Mouse (Mus musculus): ENCODE results near the gene Txk. TPM values are rescaled to one million over a fixed set of nuclear protein-coding genes. Genes with fewer than 3 reads are reported as not detected.

Txk gene
- under 1 TPM in 1 of 2 experiments, not detected in 1; 0.11 TPM for total RNA-seq (2021)

DNA sequence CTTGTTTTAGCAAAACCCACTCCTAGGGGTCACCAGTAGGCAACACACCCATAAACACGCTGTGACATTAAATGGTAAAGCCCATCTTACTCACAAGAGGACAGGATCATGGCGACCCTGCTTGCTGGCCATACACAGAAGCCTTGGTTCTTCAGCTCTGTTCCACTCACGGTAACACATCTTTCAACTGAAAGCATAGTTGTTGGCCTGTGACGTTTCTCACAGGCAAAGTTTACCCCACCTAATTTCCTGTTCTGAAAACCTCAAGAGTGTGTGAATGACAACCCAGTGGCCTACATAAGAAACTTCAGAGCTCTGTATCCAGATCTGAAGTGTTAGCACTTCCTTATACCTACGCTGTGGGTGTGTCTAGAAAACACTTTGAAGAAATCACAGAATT lies at the start of gene Txk:
TSS of gene Txk (minus strand) at position 193 of the 400 bp plus-strand sequence.
- no peak for DNase-seq
- intact Hi-C loops (cut with DNase I), result no loop called here

DNA sequence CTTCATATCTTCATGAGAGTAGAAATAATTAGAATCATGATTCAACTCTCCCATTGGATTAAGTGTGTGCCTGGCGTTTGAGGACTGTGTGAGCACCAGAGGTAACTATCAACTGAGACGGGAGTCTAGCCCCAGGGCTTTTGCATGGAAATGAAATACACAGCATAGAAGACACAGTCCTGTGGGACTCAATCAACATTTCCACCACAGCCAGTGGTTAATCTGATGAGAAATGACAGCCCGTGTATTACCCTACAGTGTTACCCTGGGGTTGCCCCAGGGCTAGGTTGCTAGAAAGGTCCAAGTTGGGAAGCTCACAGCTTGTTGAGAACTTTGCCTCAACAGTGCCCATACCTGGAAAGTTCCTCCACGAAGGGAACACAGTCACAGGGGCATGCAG lies 46.0 kb upstream of the Txk start:
- no peak for DNase-seq
- intact Hi-C loops (cut with DNase I), result no loop called here

DNA sequence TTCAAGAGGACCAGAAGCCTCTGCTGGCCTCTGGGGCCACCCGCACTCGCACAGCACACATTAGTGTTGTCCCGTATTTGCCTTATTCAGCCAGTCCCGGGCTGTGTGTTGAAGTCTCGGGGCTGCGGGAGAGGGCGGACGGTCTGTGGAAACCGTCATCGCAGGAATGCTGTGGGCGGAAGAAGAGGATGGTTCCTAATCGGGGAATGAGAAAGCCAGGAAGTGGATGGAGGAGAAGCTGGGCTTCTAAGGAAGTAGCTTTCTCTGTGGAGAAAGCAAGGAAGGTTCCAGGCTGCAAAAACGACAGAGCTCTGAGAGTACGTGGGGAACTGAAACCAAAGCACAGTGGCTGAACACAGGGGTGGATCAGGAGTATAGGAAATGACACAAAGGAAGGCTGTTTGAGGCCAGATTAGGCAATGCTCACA lies 43.6 kb upstream of the Txk start:
- intact Hi-C loops (cut with DNase I), result no loop called here
- peak; percentile 47 to 57 for DNase-seq

DNA sequence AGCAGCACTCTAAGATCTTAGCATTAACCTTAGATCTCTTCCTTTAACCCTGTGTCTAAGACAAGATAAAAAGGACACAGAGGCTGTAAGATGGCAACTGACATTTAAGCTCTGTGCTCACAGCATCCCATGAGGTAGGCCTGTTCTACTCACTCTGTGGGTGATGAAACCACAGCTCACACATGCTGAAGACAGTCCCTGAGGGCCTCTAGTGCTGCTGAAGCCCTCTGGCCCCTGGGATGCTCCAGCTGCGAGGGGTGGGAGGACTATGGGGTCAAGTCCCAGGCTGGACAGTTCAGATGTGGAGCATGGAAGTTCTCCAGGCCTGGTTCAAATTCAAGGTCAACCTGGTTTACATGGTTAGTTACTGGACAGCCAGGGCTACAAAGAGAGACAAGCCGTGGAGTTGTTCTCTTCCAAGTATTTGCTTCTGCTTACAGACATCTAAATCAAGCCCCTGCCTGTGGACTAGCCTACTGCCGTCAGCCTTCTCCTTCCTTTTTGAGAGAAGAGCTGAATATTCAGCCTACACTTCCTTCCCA lies 40.8 kb upstream of the Txk start:
- DNase-seq, result no peak
- intact Hi-C loops (cut with DNase I), result no loop called here

DNA sequence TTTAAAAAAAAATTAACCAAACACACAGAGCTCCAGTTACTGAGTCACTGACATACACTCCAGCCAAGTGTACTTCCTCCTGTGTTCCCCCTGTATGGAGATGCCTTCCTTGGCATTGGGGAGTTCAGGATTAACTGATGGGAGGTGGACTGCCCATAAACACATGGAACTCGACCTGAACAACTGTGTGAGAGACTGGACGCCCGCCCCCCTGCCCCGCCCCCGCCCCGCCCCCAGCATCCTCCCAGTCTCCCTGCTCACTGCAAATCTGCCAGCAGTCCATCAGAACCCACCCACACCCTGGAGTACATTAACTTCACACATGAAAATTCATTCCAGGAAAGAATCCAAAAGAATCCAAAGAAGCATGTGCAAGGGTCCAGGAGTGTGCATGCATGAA lies 39.2 kb upstream of the Txk start:
- DNase-seq, result no peak
- intact Hi-C loops (cut with DNase I), result no loop called here

DNA sequence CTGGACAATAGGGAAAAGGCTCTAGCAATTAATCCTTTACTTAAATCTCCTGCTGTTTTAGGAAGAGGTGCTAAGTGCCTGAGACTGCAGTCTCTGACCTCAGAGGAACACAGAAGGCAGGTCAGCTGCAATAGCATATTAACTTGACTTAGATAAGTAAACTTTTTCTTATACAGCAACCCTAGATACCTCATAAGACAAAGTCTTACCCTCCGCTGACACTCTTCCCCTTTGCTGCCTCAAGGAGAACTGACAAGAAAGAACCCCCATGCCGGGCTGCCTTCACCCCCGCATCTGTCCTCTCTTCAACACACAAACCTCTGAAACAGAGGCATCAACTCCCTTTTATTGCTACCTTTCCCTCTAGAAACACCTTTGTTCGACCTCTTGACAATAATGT lies 38.8 kb upstream of the Txk start:
- no peak for DNase-seq
- intact Hi-C loops (cut with DNase I), result no loop called here

DNA sequence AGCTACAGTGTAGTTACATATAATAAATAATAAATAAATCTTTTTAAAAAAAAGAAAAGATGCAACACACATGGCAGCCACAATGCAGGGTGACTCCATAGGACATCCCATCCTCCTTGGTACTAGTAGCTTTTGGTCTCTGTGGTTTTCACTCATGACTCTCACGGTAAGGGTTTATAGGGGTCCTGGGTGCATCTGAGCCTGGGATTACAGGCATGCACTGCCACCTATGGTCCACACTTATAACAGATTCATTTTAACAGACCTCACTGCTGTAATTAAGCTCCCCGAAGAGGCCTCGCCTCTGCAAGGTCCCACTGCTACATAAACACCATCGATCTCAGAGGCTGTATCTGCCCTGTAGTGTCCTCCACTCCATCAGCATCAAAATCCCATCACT lies 32.9 kb upstream of the Txk start:
- intact Hi-C loops (cut with DNase I), result no loop called here
- DNase-seq, result no peak

DNA sequence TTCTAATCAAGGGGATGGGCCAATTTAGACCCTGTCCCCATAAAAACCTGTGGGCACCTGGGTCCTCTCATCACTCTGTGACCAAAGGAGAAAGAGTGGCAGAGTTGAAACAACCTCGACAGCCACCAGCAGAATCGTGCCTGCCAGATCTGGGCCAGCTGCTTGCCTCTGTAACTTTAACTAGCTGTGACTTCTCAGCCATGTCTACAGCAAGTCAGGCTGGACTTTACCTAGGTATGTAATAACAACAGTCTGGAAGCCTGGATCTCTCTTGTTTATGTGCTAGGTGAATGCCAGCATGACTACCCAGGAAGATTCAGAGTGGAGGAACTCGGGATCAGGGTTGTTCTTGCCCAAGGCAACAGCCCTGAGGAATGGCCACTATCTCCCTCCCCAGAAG lies 32.1 kb upstream of the Txk start:
- DNase-seq, result no peak
- intact Hi-C loops (cut with DNase I), result no loop called here

DNA sequence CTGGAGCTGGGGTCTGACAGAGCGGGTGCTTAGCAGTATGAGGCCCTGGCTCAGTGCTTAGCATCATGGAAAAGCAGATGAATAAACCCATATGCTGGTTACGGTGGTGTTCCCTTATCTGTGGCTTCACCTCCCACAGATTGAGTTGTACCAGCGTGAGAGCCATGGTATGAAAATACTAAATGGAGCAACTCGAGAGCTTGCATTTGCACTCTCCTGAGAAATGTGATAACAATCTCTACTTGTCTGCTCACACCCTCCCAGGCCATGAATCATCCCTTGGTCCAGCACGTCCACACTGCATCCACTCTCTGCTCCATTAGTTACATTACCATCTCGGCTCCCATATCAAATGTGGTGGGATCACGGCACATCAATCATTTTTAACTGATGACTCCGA lies 31.4 kb upstream of the Txk start:
- intact Hi-C loops (cut with DNase I), result no loop called here
- DNase-seq, result no peak

DNA sequence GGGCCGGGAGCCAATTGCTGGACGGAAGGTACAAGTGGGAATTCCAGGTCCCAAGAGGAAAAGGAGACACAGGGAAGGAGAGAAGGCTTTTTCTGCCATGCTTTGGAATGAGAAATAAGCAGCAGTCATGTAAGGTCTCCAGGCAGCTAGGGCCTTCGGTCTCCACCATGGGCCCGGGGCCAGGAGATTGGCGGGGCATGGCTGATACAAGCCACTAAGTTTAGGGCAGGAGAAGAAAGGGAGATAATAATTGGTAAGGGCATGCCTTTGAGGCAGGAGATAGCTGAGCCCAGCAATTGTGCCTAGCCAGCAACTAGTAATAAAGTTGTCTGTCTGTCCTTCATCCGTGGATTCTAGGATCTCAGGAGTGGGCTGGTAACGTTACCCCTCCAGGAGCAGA lies 30.5 kb upstream of the Txk start:
- intact Hi-C loops (cut with DNase I), result no loop called here
- no peak for DNase-seq

DNA sequence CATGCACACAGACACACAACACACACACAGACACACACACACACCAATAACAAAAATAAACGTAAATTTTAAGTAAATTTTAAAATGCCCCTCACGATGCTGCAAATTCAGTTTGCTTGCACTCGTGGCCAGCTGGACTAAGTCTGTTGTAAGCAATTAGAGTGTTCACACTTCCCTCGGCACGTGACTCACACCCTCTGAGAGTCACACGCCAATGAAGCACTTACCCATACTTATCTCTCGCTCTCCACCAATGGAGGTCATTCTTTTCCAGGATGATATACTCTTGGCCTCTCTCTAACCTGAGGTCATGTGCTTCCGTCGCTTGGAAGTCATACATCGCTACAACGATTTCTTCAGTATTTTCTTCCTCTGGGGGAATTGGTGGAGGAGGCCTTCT lies 29.2 kb upstream of the Txk start:
- intact Hi-C loops (cut with DNase I), result no loop called here
- DNase-seq, result no peak

DNA sequence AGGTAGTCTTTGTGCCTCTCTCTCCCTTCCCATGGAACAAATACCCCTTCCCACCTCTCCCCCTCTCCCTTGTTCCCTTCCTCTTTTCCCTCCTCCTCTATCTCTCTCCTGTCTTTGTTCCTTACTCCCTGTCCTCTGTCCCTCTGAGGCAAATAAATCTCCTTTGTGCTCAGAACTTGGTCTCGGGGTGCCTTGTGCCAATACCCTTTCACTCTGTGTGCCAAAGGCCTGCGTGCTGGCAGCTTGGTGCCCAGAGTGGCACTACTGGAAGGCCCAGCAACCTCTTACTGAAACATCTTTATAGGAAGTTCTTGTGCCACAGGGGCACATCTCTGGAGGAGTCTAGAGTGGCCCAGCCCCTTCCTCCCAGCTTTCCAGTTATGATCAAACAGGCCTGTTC lies 24.0 kb upstream of the Txk start:
- intact Hi-C loops (cut with DNase I), result loop anchor here (5.0 kb wide), 1 partner anchor 91 kb away; the partner anchor contains the start of gene Tec
- no peak for DNase-seq

DNA sequence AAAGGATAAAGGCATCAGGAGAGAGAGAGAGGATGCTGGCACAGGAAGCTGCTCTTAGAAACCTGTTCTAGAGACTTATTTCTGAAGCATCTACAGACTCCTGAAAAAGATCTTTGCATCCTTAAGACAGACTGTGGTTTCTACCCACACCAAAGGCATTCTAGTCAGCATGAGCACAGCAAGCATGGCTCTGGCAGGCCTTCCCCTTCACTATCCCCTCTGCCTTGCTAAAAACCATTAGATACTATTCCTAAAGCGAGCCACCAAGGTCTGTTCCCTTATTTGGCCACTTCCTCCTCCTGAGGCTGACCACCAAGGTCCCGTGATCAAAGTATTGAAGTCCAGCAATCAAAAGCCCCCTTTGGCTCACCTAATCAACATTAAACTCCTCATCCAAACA lies 23.6 kb upstream of the Txk start:
- DNase-seq, result no peak
- intact Hi-C loops (cut with DNase I), result loop anchor here (5.0 kb wide), 1 partner anchor 91 kb away; the partner anchor contains the start of gene Tec

DNA sequence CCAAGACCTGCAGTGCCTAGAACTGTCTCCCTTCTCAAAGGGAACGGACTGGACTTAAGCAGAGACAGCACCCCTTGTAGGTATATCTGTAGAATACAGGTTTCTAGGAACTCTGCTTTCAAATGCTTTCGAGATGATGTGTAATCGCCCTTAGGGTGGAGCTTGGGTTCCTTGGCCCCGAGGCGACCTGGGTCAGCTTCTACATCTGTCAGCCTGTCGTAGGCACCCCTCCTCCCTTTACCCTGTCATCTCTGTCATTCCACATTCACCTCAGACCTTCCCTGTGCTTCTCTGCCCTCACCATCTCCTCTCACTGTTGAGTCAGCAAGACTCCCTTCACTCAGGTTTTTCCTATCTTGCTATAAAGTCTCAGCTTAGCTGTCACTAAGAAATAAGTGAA lies 17.3 kb upstream of the Txk start:
- no peak for DNase-seq
- intact Hi-C loops (cut with DNase I), result no loop called here

DNA sequence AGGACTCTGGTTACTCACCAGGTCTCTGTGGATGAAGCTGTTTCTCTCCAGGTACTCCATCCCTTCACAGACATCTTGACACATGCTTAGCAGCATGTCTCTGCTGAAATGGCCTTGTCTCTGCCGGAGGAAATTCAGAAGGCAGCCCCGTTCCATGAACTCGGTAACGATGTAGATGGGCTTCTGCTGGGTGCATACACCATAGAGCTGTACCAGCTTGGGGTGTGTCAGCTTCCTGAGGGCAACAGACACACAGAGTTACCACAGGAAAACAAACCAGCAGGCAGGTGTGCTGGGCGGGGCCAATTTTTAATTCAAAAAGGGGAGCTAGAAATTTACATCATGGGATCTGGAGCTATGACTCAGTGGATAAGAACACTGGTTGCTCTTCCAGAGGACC lies 11.0 kb upstream of the Txk start:
- DNase-seq, result no peak
- intact Hi-C loops (cut with DNase I), result loop anchor here (5.0 kb wide), 1 partner anchor 114 kb away; no protein-coding TSS in a partner anchor

DNA sequence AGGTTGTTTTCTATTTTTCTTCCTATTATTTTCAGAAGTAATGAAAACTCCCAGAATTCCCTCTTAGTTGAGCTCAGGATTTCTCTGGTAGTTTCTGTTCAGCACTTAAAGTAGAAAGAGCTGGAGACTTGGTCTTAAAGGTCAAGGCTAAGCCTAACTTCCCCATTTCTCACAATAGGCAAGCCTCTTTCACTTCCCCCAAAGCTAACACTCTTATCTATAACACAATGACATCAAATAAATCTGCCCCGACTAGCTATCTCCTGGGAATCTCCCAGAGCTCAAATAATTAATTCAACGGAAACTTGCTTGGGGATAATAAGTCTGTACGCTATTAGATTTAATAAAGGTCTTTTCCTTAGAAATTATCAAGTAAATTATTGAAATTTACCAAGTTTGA lies 10.4 kb upstream of the Txk start:
- intact Hi-C loops (cut with DNase I), result loop anchor here (5.0 kb wide), 1 partner anchor 114 kb away; no protein-coding TSS in a partner anchor
- DNase-seq, result no peak

DNA sequence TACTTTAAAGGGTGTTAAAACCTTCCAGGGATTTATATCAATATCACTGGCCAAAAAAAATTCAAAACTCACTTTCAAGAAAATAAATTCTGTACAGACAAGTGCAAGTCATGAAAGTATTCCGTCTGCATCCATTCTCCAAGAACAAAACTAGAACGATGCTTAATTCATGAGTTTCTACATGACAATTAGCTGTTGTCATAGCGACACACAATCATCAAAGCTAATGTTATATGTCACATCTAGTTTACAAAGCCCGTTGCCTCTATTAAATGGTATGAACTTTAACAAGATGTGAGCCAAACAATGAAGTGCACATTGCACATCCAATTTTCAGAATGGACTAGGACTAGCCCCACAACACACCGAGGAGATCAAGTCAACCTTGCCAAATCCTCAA lies 9.2 kb upstream of the Txk start:
- no peak for DNase-seq
- intact Hi-C loops (cut with DNase I), result loop anchor here (5.0 kb wide), 1 partner anchor 116 kb away; no protein-coding TSS in a partner anchor

DNA sequence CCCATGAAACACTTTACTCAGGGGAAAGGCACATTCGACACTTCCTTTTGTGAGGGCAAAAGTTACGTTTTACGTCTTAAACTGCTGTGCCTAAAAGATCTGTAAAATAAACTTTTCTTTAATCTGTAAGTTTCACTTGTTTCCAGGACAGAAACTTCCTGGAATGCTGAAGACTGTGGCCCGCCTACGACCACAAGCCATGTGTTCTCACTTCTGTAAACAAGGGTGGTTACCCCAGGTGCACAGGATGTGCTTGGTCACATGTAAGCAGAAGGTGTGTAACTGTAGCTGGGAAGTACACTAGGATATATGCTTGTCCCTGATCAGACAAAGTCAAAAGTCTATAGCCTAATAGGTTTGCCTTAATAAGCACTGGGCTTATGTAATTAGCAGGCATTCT lies 8.7 kb upstream of the Txk start:
- no peak for DNase-seq
- intact Hi-C loops (cut with DNase I), result loop anchor here (5.0 kb wide), 1 partner anchor 116 kb away; no protein-coding TSS in a partner anchor

DNA sequence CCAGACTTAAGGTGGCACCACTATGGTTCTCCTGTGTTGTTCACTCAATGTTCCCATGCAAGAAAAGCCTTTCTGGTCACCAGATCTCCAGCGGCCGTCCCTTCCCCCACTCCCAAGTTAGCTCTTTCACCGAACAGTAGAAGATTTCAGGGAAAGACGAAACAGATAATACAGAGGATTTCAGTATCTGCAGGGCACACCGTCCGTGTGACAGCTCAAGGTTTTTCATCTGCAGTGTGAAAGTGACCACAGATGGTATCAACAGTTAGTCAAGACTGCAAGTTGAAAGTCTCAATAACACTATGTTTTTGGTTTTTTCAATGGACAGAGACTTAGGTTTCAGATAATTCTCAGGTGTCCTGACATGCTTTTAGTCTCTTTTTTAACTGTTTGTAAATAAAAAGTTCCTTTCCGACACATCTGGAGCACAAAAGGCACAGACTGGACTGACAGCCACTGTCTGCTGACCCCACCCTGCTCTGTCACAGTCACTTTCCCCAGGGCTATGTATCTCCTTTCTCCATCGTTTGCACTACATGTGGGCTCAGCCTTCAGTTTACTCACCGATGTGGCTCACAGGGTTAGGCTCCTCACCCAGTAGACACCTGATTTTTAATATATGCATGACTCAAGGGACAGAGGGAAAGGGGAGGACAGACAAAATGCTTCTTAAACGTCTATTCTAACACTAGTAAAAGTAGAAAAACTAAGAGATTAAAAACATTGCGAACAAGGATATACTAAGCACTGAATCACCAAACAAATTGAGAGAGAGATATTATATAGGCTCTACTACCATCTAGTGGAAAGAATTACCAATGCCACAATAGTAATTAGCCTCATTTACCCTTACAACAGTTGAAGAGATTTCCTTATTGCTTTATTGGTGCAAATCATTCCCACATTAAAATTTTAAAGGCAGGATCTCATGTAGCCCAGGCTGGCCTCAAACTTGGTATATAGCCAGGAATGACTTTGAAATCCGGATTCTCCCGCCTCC lies 6.6 kb upstream of the Txk start:
- no peak for DNase-seq
- intact Hi-C loops (cut with DNase I), result loop anchor here (2.0 kb wide), 1 partner anchor 94 kb away; no protein-coding TSS in a partner anchor

DNA sequence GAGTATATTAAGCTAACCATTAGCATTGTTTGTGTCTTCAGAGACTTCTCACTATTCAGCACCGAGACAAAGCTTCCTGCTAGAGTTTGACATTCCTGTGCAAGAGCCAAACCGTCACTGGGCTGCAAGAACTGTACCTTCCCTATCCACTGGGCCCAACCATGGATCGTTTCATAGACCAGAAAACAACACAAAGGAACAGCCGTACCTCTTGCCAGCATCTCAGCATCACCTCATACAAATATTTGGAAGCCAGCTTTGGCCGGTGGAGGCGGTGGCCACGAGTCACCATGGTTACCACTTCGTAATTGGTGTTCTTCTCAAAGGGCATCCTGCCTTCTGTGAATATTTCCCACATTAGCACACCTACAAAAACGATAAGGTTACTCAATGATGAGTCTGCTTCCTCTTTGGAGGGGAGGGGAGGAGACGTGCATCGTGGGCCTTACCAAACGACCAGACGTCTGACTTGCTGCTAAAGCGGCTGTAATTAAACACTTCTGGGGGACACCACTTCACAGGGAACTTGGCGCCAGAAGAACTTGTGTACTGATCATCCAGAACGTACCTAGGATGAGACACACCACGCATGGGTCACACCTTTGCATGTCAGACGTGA lies 4.7 kb upstream of the Txk start:
- intact Hi-C loops (cut with DNase I), result no loop called here
- no peak for DNase-seq

DNA sequence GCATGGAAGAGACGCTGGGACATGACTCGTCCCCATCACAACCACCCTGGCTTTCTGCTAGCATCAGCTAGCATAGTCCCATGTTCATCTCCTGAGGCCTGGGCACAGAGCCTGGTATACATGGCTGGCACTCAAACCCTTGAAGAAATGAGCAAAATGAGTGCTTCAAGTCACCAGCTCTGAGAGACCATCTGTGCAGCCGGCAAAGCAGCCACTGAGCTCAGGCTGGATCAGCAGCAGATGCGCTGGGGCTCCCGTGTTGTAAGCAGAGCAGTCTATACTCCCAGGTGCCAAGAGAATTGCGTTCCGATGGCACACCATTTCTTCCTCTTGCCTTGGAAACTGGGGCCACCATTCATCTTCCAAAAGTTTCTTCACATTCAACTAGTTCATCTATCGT lies 3.4 kb upstream of the Txk start:
- no peak for DNase-seq
- intact Hi-C loops (cut with DNase I), result no loop called here

All from heart, postnatal 36 days (tissue).